Mouse (Mus musculus): Measurements from ENCODE around the gene Rab38.

DNA sequence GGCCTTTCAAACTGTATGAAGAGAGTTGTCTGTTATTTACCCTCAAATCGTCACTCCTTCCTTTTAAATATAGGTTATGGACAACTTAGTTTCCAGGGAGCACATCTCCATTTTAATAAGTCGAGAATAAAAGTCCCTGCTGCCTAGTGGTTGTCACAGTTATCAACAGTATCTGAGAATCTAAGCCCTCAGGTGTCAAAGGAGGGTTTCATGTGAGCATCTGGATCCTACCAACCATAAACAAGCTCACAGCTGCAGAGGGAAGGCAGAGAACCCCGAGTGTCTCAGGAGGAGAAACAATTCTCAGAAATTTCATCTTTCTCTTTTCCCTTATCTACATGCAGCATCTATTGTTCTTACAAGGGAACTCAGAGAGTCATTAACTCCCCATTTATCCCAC lies 106.7 kb downstream of the Rab38 start:
- no peak for TF ChIP-seq CTCF (IDR thresholded peaks at IDR 0.05; ENCODE audit: borderline replicate concordance, insufficient read depth, low read depth, low read length)
- TF ChIP-seq POLR2A (IDR thresholded peaks at IDR 0.05; ENCODE audit: borderline replicate concordance, insufficient read depth, low read length), result no peak
